Mouse (Mus musculus) forebrain, postnatal 0 days (tissue): Measurements from ENCODE around the gene Wdr26. TPM values are rescaled to one million over a fixed set of nuclear protein-coding genes. Genes with fewer than 3 reads are reported as not detected.

ENCODE experiments used
- ATAC-seq: fragments of 200-750 bp; cut with Nextera tagmentation; 2 replicates; pipeline ENCODE4 v1.8.0; 2017; ENCODE audit warnings: mild to moderate bottlenecking, moderate library complexity
- DNase-seq: peaks from one replicate; pipeline ENCODE4 v3.0.0-alpha.2; 2015
- H3K27ac ChIP-seq: fragments of 300-500 bp; sonication (generic); 2 replicates; pipeline ENCODE4 v1.5.1; 2014; ENCODE audit warnings: low read depth, mild to moderate bottlenecking, antibody characterized with exemption, low read length, moderate library complexity, mixed read lengths
- H3K27me3 ChIP-seq: fragments of 300-500 bp; sonication (generic); 2 replicates; pipeline ENCODE4 v1.6.1; 2014; ENCODE audit warnings: mild to moderate bottlenecking, low read length, mixed read lengths; ENCODE audit not compliant: insufficient read depth
- H3K36me3 ChIP-seq: fragments of 300-500 bp; sonication (generic); 2 replicates; pipeline ENCODE4 v1.6.1; 2014; ENCODE audit warnings: mild to moderate bottlenecking, moderate library complexity; ENCODE audit not compliant: insufficient read depth
- H3K4me1 ChIP-seq: fragments of 300-500 bp; sonication (generic); 2 replicates; pipeline ENCODE4 v1.6.1; 2014; ENCODE audit warnings: antibody characterized with exemption; ENCODE audit not compliant: insufficient read depth
- H3K4me2 ChIP-seq: fragments of 300-500 bp; sonication (generic); 2 replicates; pipeline ENCODE4 v1.6.1; 2014; ENCODE audit warnings: low read depth, mild to moderate bottlenecking, moderate library complexity
- H3K4me3 ChIP-seq: fragments of 300-500 bp; sonication (generic); 2 replicates; pipeline ENCODE4 v1.5.1; 2014; ENCODE audit warnings: low read depth, low read length, mixed read lengths
- H3K9ac ChIP-seq: fragments of 300-500 bp; sonication (generic); 2 replicates; pipeline ENCODE4 v1.6.1; 2014; ENCODE audit warnings: mild to moderate bottlenecking
- H3K9me3 ChIP-seq: fragments of 300-500 bp; sonication (generic); 2 replicates; pipeline ENCODE4 v1.6.1; 2016; ENCODE audit warnings: low read length
- CTCF ChIP-seq: sonication (generic); IDR thresholded peaks from 2 replicates; pipeline ENCODE4 v1.5.1; 2016; ENCODE audit warnings: antibody characterized with exemption, control low read depth, low read depth
- WGBS: fragments of 180-500 bp; shearing (Covaris S2); extraction: QIAGEN DNeasy Blood & Tissue Kit; methylation state at CpG from one replicate; pipeline ENCODE4 v1.1.7; 2014; 5-methylcytosine and 5-hydroxymethylcytosine counted together
- polyA plus RNA-seq: library from polyadenylated mRNA; unstranded; fragments of >200 nt; fragmentation: Nextera tagmentation; extraction: Ambion mirVana; gene quantifications from 2 replicates; pipeline ENCODE4 v1.2.1, GENCODE M21; 2015
- total RNA-seq: library from RNA; depleted of rRNA; stranded (reverse); fragments of >200 nt; gene quantifications from 2 replicates; pipeline ENCODE4 v1.2.3, GENCODE M21; 2014

Wdr26 gene
- total and polyA plus RNA-seq, 2 experiments from 2014 or later, result 43.0 to 55.6 TPM

GRCm38 (mm10) chr1:181167816-181168215 lies 44.0 kb downstream of the Wdr26 start:
- H3K9ac ChIP-seq, result no peak overlapping the region
- H3K4me3 ChIP-seq, result no peak overlapping the region
- H3K9me3 ChIP-seq, result no peaks in the 10 kb centered on the region
- no peak overlapping the region for H3K27ac ChIP-seq
- no peaks in the 10 kb centered on the region for H3K4me1 ChIP-seq
- TF ChIP-seq CTCF, result no peak
- H3K4me2 ChIP-seq, result no peak overlapping the region
- 84% methylated on average over 2 of the region's 2 CpGs for WGBS
- H3K36me3 ChIP-seq, result peaks cover 44% of the 10 kb centered on the region
- ATAC-seq (no peak), DNase-seq (no peak)
- H3K27me3 ChIP-seq, result no peaks in the 10 kb centered on the region

- no peak for ATAC-seq
These were observed 60.3 kb downstream of the Wdr26 start for GRCm38 (mm10) chr1:181151541-181151940.

GRCm38 (mm10) chr1:181150827-181151534 lies 60.8 kb downstream of the Wdr26 start:
- peaks cover 11% of the 10 kb centered on the region for H3K36me3 ChIP-seq
- peaks cover 6% of the 10 kb centered on the region; the same call in 1 of the 2 replicates for H3K4me1 ChIP-seq
- H3K27ac ChIP-seq, result peak overlapping the region; percentile 91
- H3K27me3 ChIP-seq, result no peaks in the 10 kb centered on the region
- peak overlapping the region; percentile 72 for H3K4me2 ChIP-seq
- H3K9me3 ChIP-seq, result no peaks in the 10 kb centered on the region
- ATAC-seq (peak; percentile 96), DNase-seq (peak; percentile 94)
- 2% methylated on average over 56 of the region's 59 CpGs for WGBS
- no peak for TF ChIP-seq CTCF
- H3K4me3 ChIP-seq, result peak overlapping the region; percentile 87
- peak overlapping the region; percentile 84 for H3K9ac ChIP-seq

More at GRCm38 (mm10) chr1:181151541-181151940, 60.3 kb downstream of the Wdr26 start:
- WGBS, result 32% methylated on average over 5 of the region's 5 CpGs
- Histone ChIP-seq H3K27ac (no peak overlapping the region; the same call in 1 of the 2 replicates), H3K4me1 (peaks cover 6% of the 10 kb centered on the region; the same call in 1 of the 2 replicates), H3K9me3 (no peaks in the 10 kb centered on the region), H3K36me3 (peaks cover 12% of the 10 kb centered on the region), H3K9ac (peak overlapping the region; percentile 84), H3K27me3 (no peaks in the 10 kb centered on the region), H3K4me3 (peak overlapping the region; percentile 87), H3K4me2 (peak overlapping the region; percentile 72)
- no peak for TF ChIP-seq CTCF
- DNase-seq, result no peak

DNA sequence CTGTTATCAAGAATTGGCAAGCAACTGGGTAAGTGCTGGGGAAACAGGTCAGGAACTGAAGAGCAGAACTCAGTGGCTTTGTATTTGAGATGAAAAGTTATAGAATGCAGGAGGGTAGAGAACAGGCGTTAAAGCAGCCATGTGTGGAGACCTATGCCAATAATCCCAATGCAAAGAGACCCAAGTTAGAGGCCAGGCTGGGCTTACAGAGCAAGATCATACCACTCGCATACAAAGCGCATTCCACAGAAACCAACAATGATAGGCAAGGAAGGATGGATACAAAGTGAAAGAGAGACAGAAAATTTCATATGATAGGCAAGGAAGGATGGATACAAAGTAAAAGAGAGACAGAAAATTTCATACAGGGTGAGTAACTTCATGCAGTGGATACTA lies 61.4 kb downstream of the Wdr26 start:
- peaks cover 6% of the 10 kb centered on the region for H3K36me3 ChIP-seq
- no peak for DNase-seq
- peak overlapping the region; percentile 91; the same call in 1 of the 2 replicates for H3K27ac ChIP-seq
- no peaks in the 10 kb centered on the region for H3K27me3 ChIP-seq
- peak; percentile 18; the same call in 1 of the 2 replicates for ATAC-seq
- WGBS, result 63% methylated on average over 3 of the region's 3 CpGs
- no peak overlapping the region for H3K9ac ChIP-seq
- H3K9me3 ChIP-seq, result no peaks in the 10 kb centered on the region
- H3K4me3 ChIP-seq, result peak overlapping the region; percentile 87
- TF ChIP-seq CTCF, result no peak
- peaks cover 6% of the 10 kb centered on the region; the same call in 1 of the 2 replicates for H3K4me1 ChIP-seq
- no peak overlapping the region for H3K4me2 ChIP-seq

GRCm38 (mm10) chr1:181149373-181150017 lies 62.3 kb downstream of the Wdr26 start:
- ATAC-seq (no peak), DNase-seq (no peak)
- no peaks in the 10 kb centered on the region for H3K9me3 ChIP-seq
- H3K4me2 ChIP-seq, result no peak overlapping the region
- peaks cover 10% of the 10 kb centered on the region; the same call in 1 of the 2 replicates for H3K4me1 ChIP-seq
- H3K4me3 ChIP-seq, result no peak overlapping the region
- no peak overlapping the region for H3K9ac ChIP-seq
- no peaks in the 10 kb centered on the region for H3K27me3 ChIP-seq
- H3K27ac ChIP-seq, result no peak overlapping the region
- peak; percentile 11; the same call in 1 of the 2 replicates for TF ChIP-seq CTCF
- H3K36me3 ChIP-seq, result no peaks in the 10 kb centered on the region
- WGBS, result 79% methylated on average over 3 of the region's 3 CpGs

DNA sequence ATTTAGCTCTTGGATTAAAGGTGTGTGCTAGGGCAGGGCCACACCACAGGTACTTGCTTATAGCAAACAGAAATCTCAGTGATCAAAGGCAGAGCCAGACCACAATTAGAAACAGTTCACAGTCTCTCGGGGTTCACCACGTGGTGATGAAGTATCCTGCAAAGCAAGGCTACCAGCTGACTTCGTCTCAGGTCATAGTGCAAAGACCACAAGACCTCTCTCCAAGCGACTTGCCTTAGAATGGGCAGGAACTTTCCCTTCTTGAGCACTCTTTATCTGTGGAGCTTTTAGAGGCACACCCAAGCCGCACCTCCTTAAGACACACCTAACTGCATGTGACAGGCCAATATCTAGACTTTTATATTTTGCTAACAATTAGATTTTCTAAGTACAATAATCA lies 63.3 kb downstream of the Wdr26 start:
- no peak overlapping the region for H3K27ac ChIP-seq
- H3K4me1 ChIP-seq, result peaks cover 10% of the 10 kb centered on the region; the same call in 1 of the 2 replicates
- no peaks in the 10 kb centered on the region for H3K27me3 ChIP-seq
- no peak for DNase-seq
- no peak overlapping the region for H3K4me2 ChIP-seq
- no peak for ATAC-seq
- H3K4me3 ChIP-seq, result no peak overlapping the region
- no peak for TF ChIP-seq CTCF
- no peaks in the 10 kb centered on the region for H3K9me3 ChIP-seq
- WGBS, result 75% methylated on average over 5 of the region's 5 CpGs
- H3K36me3 ChIP-seq, result no peaks in the 10 kb centered on the region
- H3K9ac ChIP-seq, result no peak overlapping the region

- no peak overlapping the region for H3K9ac ChIP-seq
- H3K4me1 ChIP-seq, result peaks cover 10% of the 10 kb centered on the region
- H3K36me3 ChIP-seq, result no peaks in the 10 kb centered on the region
- no peaks in the 10 kb centered on the region for H3K27me3 ChIP-seq
- H3K4me3 ChIP-seq, result no peak overlapping the region
- no peak for TF ChIP-seq CTCF
- ATAC-seq, result no peak
- no peak overlapping the region for H3K27ac ChIP-seq
- 88% methylated on average over 2 of the region's 2 CpGs for WGBS
- H3K4me2 ChIP-seq, result no peak overlapping the region
- no peaks in the 10 kb centered on the region for H3K9me3 ChIP-seq
- no peak for DNase-seq
These were observed 65.6 kb downstream of the Wdr26 start for GRCm38 (mm10) chr1:181146187-181146586.
